Mouse (Mus musculus) small intestine, adult 10 weeks (tissue): Measurements from ENCODE around the gene Zbtb43. TPM values are rescaled to one million over a fixed set of nuclear protein-coding genes. Genes with fewer than 3 reads are reported as not detected.

ENCODE experiments used
- polyA plus RNA-seq: library from polyadenylated mRNA; stranded (reverse); fragments of 350-450 nt; fragmentation: Illumina TruSeq; extraction: RNeasy Lipid Tissue Mini Kit (QIAGEN cat#74804); gene quantifications from one replicate; pipeline ENCODE4 v1.2.3, GENCODE M21; 2014; ENCODE audit warnings: low replicate concordance

Zbtb43 gene
- 22.3 TPM for polyA plus RNA-seq

DNA sequence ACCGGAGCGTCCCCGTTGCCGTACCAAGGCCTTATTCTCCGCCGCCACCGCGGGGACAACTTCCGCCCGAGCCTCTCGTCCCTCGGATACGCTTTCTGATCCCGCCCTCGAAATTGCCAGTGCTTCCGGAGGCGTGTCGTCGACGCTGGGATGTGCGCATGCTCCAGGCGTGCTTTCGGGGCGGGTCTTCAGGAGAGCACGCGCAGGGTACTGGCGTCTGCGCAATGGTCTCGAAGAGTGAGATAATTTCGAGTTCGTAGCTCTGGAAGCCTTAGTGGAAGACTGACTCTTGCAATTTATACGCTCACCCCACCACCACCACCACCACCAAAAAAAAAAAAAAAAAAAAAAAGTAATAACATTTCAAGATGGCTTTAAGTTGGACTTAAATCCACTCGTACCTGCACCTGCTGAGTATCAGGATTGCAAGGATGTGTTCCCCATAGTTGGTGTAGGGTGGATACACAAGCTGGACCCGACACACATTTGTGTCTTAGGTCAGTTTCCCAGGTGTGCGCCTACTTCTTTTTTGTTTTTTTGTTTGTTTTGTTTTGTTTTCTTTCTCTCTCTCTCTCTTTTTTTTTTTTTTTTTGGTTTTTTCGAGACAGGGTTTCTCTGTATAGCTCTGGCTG lies at the start of gene Zbtb43:
Gene Zbtb43 (minus strand): TSS at position 94 of the 632 bp plus-strand sequence.

GRCm38 (mm10) chr2:33430771-33431699 lies 37.3 kb downstream of the Zbtb43 start, which contains the start of gene Zbtb34:
TSS of gene Zbtb34 (minus strand) at chr2:33431324.

Other genes starting within 250 kb of the Zbtb43 start
- 29.8 TPM for gene Ralgps1, start 97.1 kb downstream of the Zbtb43 start, polyA plus RNA-seq
- 4.3 TPM for gene Zbtb34, start 37.2 kb downstream of the Zbtb43 start, polyA plus RNA-seq
- not detected for gene Lmx1b, start 172.0 kb upstream of the Zbtb43 start, polyA plus RNA-seq